Mouse (Mus musculus): ENCODE data around the gene Smc4. TPM values are rescaled to one million over a fixed set of nuclear protein-coding genes. Genes with fewer than 3 reads are reported as not detected.

Smc4 gene
- polyA plus RNA-seq, 1 experiment, result 14.2 TPM

GRCm38 (mm10) chr3:69047684-69048083 lies 43.1 kb downstream of the Smc4 start:
- H3K4me2 ChIP-seq (ENCODE audit: low read depth), result no peak overlapping the region
- no peaks in the 10 kb centered on the region for H3K27me3 ChIP-seq (ENCODE audit: control insufficient read depth, insufficient read depth, insufficient read length)
- peaks cover 17% of the 10 kb centered on the region for H3K79me2 ChIP-seq (ENCODE audit: control insufficient read depth, insufficient read depth)
- TF ChIP-seq POLR2AphosphoS2 (IDR thresholded peaks at IDR 0.05; ENCODE audit: insufficient read length, low read depth) (no peak), MYOG (IDR thresholded peaks at IDR 0.05; ENCODE audit: control insufficient read depth in 1 of 3, insufficient read depth in 1 of 3, insufficient read length in 2 of 3, low read depth in 2 of 3) (no peak), POLR2A (IDR thresholded peaks at IDR 0.05; ENCODE audit: insufficient read length, low read depth) (no peak), MAX (IDR thresholded peaks at IDR 0.05; ENCODE audit: low read depth) (no peak), USF1 (IDR thresholded peaks at IDR 0.05; ENCODE audit: low read depth) (no peak), REST (IDR thresholded peaks at IDR 0.05; ENCODE audit: insufficient read depth, insufficient read length) (no peak), SRF (IDR thresholded peaks at IDR 0.05; ENCODE audit: control insufficient read depth, insufficient read length, low read depth) (no peak), MYOD1 (IDR thresholded peaks at IDR 0.05; ENCODE audit: control insufficient read depth in 1 of 3, insufficient read length in 2 of 3, low read depth in 2 of 3) (no peak), E2F4 (IDR thresholded peaks at IDR 0.05; ENCODE audit: insufficient read depth) (no peak), TCF3 (IDR thresholded peaks at IDR 0.05; ENCODE audit: insufficient read length, low read depth) (no peak), TCF12 (IDR thresholded peaks at IDR 0.05; ENCODE audit: insufficient read depth, poor library complexity, severe bottlenecking) (no peak)
- H3ac ChIP-seq (ENCODE audit: control insufficient read depth, insufficient read length), result no peak overlapping the region
- H3K4me3 ChIP-seq, result no peak overlapping the region
- peaks cover 3% of the 10 kb centered on the region for H3K36me3 ChIP-seq (ENCODE audit: control insufficient read depth, insufficient read depth)

- H3K4me2 ChIP-seq (ENCODE audit: low read depth), result no peak overlapping the region
- TF ChIP-seq TCF12 (IDR thresholded peaks at IDR 0.05; ENCODE audit: insufficient read depth, poor library complexity, severe bottlenecking) (no peak), SRF (IDR thresholded peaks at IDR 0.05; ENCODE audit: control insufficient read depth, insufficient read length, low read depth) (no peak), POLR2A (IDR thresholded peaks at IDR 0.05; ENCODE audit: insufficient read length, low read depth) (no peak), TCF3 (IDR thresholded peaks at IDR 0.05; ENCODE audit: insufficient read length, low read depth) (no peak), USF1 (IDR thresholded peaks at IDR 0.05; ENCODE audit: low read depth) (no peak), E2F4 (IDR thresholded peaks at IDR 0.05; ENCODE audit: insufficient read depth) (no peak), POLR2AphosphoS2 (IDR thresholded peaks at IDR 0.05; ENCODE audit: insufficient read length, low read depth) (no peak)
- no peak overlapping the region for H3K4me3 ChIP-seq
- no peaks in the 10 kb centered on the region for H3K27me3 ChIP-seq (ENCODE audit: control insufficient read depth, insufficient read depth, insufficient read length)
- H3K79me2 ChIP-seq (ENCODE audit: control insufficient read depth, insufficient read depth), result peaks cover 4% of the 10 kb centered on the region
- no peaks in the 10 kb centered on the region for H3K36me3 ChIP-seq (ENCODE audit: control insufficient read depth, insufficient read depth)
- no peak overlapping the region for H3ac ChIP-seq (ENCODE audit: control insufficient read depth, insufficient read length)
Measured at GRCm38 (mm10) chr3:69049011-69049410, 44.5 kb downstream of the Smc4 start.

DNA sequence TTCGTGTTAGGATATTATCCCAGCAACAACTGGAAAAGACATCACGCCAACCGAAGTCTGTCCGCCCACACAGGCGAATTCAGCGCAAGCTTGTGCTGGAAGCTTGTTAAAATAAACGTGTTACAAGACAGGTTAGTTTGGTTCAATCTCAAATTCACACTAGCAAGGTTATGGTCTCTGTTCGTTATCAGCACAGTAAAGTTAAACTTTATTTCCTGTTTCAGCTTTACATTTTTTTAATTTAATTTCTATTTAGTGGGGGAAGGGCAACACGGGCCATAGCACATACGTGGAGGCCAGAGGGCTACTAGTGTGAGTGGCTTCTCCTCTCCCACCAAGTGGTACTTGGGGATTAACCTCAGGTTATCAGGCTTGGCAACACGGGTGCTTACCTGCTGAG lies 47.4 kb downstream of the Smc4 start:
- H3K4me2 ChIP-seq (ENCODE audit: low read depth), result no peak overlapping the region
- no peak overlapping the region for H3ac ChIP-seq (ENCODE audit: control insufficient read depth, insufficient read length)
- no peak overlapping the region for H3K4me3 ChIP-seq
- TF ChIP-seq REST (IDR thresholded peaks at IDR 0.05; ENCODE audit: insufficient read depth, insufficient read length) (no peak), MYOD1 (IDR thresholded peaks at IDR 0.05; ENCODE audit: control insufficient read depth in 1 of 3, insufficient read length in 2 of 3, low read depth in 2 of 3) (no peak), TCF3 (IDR thresholded peaks at IDR 0.05; ENCODE audit: insufficient read length, low read depth) (no peak), CEBPB (IDR thresholded peaks at IDR 0.05; ENCODE audit: insufficient read depth, poor library complexity, severe bottlenecking) (no peak), TCF12 (IDR thresholded peaks at IDR 0.05; ENCODE audit: insufficient read depth, poor library complexity, severe bottlenecking) (no peak), MAX (IDR thresholded peaks at IDR 0.05; ENCODE audit: low read depth) (no peak), SRF (IDR thresholded peaks at IDR 0.05; ENCODE audit: control insufficient read depth, insufficient read length, low read depth) (no peak), POLR2AphosphoS2 (IDR thresholded peaks at IDR 0.05; ENCODE audit: insufficient read length, low read depth) (no peak), E2F4 (IDR thresholded peaks at IDR 0.05; ENCODE audit: insufficient read depth) (no peak)
- H3K36me3 ChIP-seq (ENCODE audit: control insufficient read depth, insufficient read depth), result no peaks in the 10 kb centered on the region
- H3K27me3 ChIP-seq (ENCODE audit: control insufficient read depth, insufficient read depth, insufficient read length), result no peaks in the 10 kb centered on the region
- H3K79me2 ChIP-seq (ENCODE audit: control insufficient read depth, insufficient read depth), result no peaks in the 10 kb centered on the region

GRCm38 (mm10) chr3:69054760-69055432 lies 50.4 kb downstream of the Smc4 start:
- Histone ChIP-seq H3K4me2 (ENCODE audit: low read depth) (no peak overlapping the region), H3K79me2 (ENCODE audit: control insufficient read depth, insufficient read depth) (no peaks in the 10 kb centered on the region), H3K27me3 (ENCODE audit: control insufficient read depth, insufficient read depth, insufficient read length) (no peaks in the 10 kb centered on the region), H3ac (ENCODE audit: control insufficient read depth, insufficient read length) (no peak overlapping the region), H3K36me3 (ENCODE audit: control insufficient read depth, insufficient read depth) (no peaks in the 10 kb centered on the region), H3K4me3 (no peak overlapping the region)
- no peak for TF ChIP-seq POLR2A (IDR thresholded peaks at IDR 0.05; ENCODE audit: insufficient read length, low read depth)

DNA sequence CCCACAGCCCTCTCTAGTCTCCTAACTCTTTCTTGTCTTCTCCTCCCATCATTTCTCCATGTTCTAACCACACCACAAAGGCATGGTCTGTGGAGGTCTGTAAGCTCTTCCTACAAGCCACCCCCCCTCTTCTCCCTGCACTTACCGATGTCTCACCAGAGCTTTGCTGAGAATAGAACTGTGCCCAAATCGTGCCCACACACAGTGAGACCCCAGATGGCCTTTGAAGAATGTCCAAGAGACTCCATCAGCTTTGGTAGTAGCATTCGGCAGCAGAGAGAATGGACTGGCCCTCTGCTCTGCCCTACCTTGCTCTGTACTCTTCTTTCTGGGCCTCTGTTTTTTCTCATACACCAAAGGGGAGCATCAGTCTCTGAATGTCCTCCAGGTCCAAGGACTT lies 51.3 kb downstream of the Smc4 start:
- no peak overlapping the region for H3K4me2 ChIP-seq (ENCODE audit: low read depth)

More for the DNA sequence above, 51.3 kb downstream of the Smc4 start:
- H3K27me3 ChIP-seq (ENCODE audit: control insufficient read depth, insufficient read depth, insufficient read length), result no peaks in the 10 kb centered on the region
- no peak overlapping the region for H3K4me3 ChIP-seq
- TF ChIP-seq TCF3 (IDR thresholded peaks at IDR 0.05; ENCODE audit: insufficient read length, low read depth), result no peak
- no peak for TF ChIP-seq MYOG (IDR thresholded peaks at IDR 0.05; ENCODE audit: control insufficient read depth in 1 of 3, insufficient read depth in 1 of 3, insufficient read length in 2 of 3, low read depth in 2 of 3)
- no peak for TF ChIP-seq E2F4 (IDR thresholded peaks at IDR 0.05; ENCODE audit: insufficient read depth)
- no peak for TF ChIP-seq SRF (IDR thresholded peaks at IDR 0.05; ENCODE audit: control insufficient read depth, insufficient read length, low read depth)
- TF ChIP-seq USF1 (IDR thresholded peaks at IDR 0.05; ENCODE audit: low read depth), result no peak
- no peak for TF ChIP-seq POLR2AphosphoS2 (IDR thresholded peaks at IDR 0.05; ENCODE audit: insufficient read length, low read depth)
- TF ChIP-seq TCF12 (IDR thresholded peaks at IDR 0.05; ENCODE audit: insufficient read depth, poor library complexity, severe bottlenecking), result no peak
- no peak for TF ChIP-seq POLR2A (IDR thresholded peaks at IDR 0.05; ENCODE audit: insufficient read length, low read depth)
- H3K79me2 ChIP-seq (ENCODE audit: control insufficient read depth, insufficient read depth), result no peaks in the 10 kb centered on the region
- no peak overlapping the region for H3ac ChIP-seq (ENCODE audit: control insufficient read depth, insufficient read length)
- H3K36me3 ChIP-seq (ENCODE audit: control insufficient read depth, insufficient read depth), result no peaks in the 10 kb centered on the region
